Mouse (Mus musculus) brown adipose tissue, adult 24 weeks (tissue): ENCODE measurements around the gene Tsc1. TPM values are rescaled to one million over a fixed set of nuclear protein-coding genes. Genes with fewer than 3 reads are reported as not detected.

Experiments
- H3K27ac ChIP-seq: fragments of 200-500 bp; replicated peaks from 2 replicates; pipeline ENCODE4 v1.5.1; 2012; ENCODE audit warnings: low read depth, mild to moderate bottlenecking, low read length
- H3K4me1 ChIP-seq: fragments of 200-500 bp; 2 replicates; pipeline ENCODE4 v1.6.1; 2012; ENCODE audit warnings: low read length, mixed read lengths; ENCODE audit not compliant: control insufficient read depth, insufficient read depth, insufficient read length
- H3K4me3 ChIP-seq: fragments of 200-500 bp; 2 replicates; pipeline ENCODE4 v1.5.1; 2012; ENCODE audit warnings: low read depth, mild to moderate bottlenecking, low read length, moderate library complexity; ENCODE audit not compliant: insufficient read depth
- polyA plus RNA-seq: library from polyadenylated mRNA; stranded (reverse); fragments of >200 nt; gene quantifications from 2 replicates; pipeline ENCODE4 v1.2.4, GENCODE M21; 2012; ENCODE audit not compliant: missing spikeins, insufficient read depth, insufficient read length

Gene Tsc1
- 5.0 TPM in 2 replicates for polyA plus RNA-seq

DNA sequence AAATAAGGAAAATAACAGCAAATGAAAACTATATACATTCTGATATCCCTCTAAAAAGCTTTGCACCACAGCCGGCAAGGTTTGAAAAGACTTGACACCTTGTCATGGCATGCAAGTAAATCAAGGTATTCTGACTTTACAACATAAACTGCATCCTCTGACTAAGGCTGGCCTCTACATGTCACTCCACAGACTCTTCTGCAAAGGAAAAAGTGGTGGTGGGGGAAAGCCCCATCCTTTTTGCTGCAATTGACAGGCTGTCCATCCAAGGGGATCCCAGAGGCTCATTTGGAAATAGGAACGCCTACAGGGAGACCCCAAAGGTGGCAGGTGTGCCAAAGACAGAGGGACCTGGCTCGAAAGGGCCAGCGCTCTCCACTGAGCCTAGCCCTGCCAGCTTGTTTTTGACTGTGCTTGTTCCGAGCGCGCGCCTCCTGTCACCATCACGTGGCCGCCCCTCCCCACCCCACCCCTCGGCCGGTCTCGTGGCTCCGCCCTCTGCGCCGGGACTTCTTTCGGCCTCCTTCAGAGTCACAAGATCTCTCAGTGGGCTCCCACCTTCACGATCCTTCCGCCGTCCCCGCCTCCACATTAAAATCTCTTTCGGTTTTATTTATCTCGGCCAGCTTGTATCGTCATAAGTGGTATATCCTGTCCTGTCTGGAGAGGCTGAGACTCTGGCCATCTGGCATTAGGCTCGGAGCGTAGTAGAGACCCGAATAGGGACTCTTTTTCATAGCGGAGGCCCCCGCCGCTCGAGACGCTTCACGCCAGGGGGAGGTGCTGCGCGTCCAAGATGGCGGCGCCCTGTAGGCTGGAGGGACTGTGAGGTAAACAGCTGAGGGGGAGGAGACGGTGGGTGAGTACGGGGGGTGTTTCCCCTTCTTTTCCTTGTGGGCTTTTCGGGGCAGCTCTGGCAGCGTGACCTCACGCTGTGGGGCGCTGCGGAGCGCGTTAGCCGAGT is at the start of gene Tsc1:
Tsc1 (plus strand) TSS at position 768 of the 964 bp plus-strand sequence.
- peak within 1 kb of the TSS; percentile 88 for H3K27ac ChIP-seq
- peak within 1 kb of the TSS; percentile 61 for H3K4me3 ChIP-seq
- H3K4me1 ChIP-seq: no peaks in the 10 kb centered on the region

DNA sequence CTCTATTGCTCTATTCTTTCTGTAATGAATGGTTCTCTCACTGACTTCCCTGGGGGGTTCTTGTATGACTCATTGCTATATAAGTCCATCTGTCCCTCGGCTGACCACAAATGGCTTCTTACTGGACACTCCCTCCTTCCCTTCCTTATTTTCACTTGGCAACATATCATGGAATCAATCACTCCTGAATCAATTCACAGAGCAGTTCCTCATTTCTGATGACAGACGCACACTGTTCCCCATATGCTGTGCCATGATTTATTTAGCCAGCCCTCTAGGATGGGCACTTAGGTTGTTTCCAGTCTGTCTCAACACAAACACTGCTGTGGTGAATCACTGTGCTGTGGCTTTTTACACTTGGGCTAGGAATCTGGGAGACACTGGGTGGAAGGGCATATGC is 49.5 kb upstream of the Tsc1 start:
- H3K27ac ChIP-seq: no peak overlapping the region
- no peaks in the 10 kb centered on the region for H3K4me1 ChIP-seq
- H3K4me3 ChIP-seq: no peak overlapping the region

DNA sequence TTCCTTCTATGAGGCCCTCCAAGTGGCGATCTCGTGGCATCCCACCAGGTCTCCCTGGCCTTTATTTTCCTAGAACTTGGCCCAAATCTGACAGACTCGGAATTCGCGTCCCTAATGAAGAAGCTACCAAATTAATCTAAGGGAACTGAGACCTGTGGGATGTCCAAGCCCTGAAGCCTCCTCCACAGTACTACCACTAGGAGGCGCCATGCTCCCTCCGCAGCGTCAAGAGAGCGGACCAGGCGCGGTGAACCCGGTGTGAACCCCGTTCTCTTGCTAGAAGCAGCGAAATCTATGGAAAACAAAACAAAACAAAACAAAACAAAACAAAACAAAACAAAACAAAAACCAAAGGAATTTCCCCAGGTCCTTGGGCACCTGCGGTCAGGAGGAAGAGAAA is 48.2 kb upstream of the Tsc1 start:
- H3K4me3 ChIP-seq: no peak overlapping the region

DNA sequence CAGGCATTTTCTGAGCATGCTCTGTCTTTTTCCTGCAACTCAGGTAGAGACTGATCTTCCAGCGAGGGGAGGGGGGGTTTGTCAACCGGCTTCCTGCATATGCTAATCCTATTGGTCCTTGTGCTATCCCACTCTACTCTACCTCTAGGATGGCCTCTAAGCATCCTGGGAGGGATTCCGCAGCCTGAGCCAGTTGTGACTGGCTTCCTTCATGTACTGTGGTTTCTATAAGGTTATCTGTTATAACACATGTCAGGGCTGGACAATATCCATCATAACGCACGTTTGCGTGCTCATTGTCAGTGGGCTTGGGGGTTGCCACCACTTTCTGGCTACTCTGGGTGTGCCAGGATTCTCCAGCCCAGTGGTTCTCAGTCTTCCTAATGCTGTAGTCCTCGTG is 45.0 kb upstream of the Tsc1 start:
- Histone ChIP-seq H3K4me1 (no peaks in the 10 kb centered on the region), H3K4me3 (no peak overlapping the region), H3K27ac (no peak overlapping the region)

More for the DNA sequence above, 48.2 kb upstream of the Tsc1 start:
- Histone ChIP-seq H3K27ac (no peak overlapping the region), H3K4me1 (no peaks in the 10 kb centered on the region)

DNA sequence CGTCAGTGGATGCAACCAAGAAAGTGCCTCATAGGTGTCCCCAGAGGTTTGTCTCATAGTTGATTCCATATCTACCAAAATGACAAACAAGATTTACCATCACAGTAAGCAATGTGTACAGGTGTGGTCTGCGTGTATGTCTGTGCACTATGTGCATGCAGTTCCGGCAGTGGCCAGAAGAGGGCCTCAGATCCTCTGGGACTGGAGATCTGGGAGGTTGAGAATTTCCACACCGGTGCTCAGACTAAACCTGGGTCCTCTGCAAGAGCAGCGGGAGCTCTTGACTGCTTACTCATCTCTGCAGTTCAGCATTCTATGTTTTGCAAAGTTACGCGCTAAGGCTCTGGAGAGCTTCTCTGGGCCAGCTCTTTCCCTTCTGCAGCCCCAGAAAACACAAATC is 44.0 kb upstream of the Tsc1 start:
- no peaks in the 10 kb centered on the region for H3K4me1 ChIP-seq
- no peak overlapping the region for H3K27ac ChIP-seq
- no peak overlapping the region for H3K4me3 ChIP-seq

DNA sequence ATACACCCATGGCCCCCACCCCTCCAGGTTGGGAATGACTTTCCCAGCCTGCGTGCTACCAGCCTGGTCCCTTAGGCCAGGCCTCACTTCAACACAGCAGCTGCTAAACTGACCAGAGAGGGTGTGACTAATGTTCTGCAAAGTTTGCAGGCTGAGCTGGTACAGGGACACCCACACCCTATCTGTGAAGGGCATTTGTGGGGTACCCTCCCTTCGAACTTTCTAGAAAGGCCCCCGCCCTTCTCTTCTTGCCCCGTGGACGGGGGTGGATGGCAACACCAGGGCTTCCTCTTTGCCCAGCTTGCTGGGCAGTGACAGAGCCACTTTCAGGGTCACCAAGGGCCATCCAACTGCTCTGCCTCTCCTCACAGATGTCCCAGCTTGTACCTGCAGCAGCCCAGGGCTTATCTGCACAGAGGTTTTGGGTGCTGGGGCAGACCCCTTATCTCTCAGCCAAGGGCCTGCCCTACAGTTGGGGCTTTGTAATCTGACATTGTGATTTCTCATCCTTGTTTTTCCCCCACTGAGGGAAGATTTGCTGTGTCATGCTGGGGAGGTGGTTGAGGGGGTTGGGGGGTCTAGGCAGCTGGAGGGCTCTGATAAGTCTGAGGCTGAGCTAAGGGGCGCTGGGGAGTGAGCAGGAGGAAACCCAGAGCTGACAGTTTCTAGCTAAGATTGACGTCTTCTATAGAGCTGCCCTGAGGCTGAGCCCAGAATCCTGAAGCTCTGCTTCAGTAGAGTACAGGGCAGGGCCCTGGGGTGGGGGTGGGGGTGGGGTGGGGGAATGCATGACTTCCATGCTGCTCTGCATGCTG is 43.1 kb upstream of the Tsc1 start:
- no peaks in the 10 kb centered on the region for H3K4me1 ChIP-seq
- H3K27ac ChIP-seq: no peak overlapping the region
- H3K4me3 ChIP-seq: no peak overlapping the region

DNA sequence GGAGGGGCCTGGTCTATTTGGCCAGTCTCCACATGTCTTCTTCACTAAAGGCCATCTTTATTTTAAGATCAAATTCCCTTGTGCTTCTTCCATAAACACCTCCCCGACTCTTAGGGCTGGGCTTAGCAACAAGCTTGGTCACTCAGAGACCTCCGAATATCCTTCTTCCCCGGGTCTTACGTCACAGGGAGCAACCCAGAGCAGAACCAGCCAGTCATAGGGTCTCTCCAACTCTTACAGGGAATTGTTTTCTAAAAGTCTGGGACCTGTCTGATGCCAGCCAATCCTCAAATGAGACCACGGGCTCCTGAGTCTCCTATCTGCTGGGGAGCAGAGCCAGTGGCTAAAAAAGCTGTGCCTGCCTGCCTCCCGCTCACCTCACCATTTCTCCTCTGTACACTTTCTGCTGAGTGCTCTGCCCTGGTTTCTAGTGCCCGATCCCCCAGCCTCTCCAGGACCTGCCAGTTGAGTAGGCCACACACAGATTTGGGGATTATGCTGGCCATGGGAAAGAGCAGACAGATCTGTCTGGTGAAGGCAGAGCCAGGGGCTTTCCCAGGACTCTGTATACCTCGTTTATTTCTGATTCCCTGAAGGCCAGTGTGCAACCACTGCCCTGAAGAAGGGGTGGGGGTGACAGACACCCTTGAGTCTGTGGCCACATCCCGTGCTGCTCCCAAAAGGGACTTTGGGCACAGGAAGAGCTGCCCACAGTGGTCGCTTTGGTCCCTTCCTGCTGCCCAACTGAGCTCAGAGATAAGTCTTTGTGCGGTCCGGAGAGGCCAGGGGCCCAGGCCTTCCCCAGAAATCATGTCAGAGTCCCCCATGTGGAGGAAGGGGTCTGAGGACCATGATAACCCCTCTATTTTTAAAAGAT is 42.1 kb upstream of the Tsc1 start:
- H3K27ac ChIP-seq: no peak overlapping the region
- H3K4me1 ChIP-seq: no peaks in the 10 kb centered on the region
- no peak overlapping the region for H3K4me3 ChIP-seq

DNA sequence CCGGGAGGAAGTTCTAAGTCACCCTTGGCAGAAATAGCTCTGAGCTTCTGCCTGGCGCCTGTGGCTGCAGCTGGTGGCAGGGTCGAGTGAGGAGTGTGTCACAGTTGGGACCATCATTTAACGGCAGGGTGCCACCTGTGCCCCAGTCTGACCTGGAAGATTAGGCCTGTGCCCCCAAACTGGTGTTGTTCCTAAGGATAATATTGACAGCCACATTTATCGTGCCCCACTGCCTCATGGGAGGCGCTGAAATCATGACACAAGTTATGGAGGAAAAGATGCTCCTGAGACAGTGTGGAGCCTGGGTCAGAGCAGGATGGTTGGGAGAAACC is 41.5 kb upstream of the Tsc1 start:
- Histone ChIP-seq H3K4me1 (no peaks in the 10 kb centered on the region), H3K4me3 (no peak overlapping the region), H3K27ac (no peak overlapping the region)

DNA sequence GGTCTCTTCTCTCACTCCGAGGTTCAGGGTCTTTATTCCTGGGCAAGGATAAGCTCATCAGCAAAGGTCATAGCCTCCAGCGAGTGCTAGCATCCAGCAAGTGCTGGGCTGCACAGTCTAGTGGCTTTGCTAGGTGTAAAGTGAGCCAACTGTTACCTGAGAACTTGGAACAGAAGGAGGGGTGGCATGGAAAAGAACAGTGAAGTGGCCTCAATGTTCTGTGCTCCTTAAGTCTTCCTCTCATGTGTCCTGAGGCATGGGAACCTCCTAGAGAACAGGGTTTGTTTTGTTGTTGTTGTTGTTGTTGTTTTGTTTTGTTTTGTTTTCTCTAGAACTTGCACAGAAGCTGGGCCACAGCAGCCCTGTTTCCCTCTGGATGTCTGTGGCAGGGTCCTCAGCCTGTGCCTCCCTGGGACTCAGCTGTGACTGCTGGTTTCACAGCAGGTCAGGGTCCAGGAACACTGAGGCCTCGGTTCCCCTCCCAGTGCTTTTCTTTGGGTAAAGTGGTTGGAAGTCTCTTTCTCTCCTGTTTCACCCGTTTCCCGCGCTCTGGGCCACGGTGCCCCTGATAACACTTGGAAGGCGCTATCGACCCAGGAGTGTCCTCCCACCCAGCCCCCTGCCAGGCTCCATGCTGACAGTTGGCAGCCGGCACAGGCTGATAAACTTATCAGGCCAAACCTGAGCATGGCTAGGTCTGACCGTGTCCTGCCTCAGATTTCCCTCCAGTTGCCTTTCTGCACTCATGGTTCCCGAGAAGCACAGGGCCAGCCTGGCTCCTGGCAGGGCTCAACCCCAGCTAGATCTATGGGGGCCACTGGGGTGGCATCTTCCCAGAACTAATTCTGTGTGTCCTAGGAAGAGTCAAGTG is 39.1 kb upstream of the Tsc1 start:
- Histone ChIP-seq H3K4me3 (no peak overlapping the region), H3K27ac (no peak overlapping the region), H3K4me1 (no peaks in the 10 kb centered on the region)

DNA sequence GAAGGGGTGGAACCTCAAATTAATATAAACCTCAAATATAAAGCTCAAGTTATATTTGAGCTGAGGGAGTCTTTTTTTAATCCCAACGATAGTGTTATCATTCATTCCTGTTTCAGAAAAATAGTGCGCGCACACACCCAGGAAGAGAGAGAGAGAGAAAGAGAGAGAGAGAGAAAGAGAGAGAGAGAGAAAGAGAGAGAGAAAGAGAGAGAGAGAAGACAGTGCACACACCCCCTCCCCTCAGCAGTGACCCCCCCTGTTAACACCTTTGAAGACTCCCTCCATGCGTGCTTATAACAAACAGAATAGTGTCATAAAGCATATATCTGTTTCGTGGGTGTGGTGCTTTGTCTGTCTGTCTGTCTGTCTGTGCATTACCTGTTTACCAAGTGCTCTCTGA is 37.5 kb upstream of the Tsc1 start:
- Histone ChIP-seq H3K27ac (no peak overlapping the region), H3K4me1 (no peaks in the 10 kb centered on the region), H3K4me3 (no peak overlapping the region)

DNA sequence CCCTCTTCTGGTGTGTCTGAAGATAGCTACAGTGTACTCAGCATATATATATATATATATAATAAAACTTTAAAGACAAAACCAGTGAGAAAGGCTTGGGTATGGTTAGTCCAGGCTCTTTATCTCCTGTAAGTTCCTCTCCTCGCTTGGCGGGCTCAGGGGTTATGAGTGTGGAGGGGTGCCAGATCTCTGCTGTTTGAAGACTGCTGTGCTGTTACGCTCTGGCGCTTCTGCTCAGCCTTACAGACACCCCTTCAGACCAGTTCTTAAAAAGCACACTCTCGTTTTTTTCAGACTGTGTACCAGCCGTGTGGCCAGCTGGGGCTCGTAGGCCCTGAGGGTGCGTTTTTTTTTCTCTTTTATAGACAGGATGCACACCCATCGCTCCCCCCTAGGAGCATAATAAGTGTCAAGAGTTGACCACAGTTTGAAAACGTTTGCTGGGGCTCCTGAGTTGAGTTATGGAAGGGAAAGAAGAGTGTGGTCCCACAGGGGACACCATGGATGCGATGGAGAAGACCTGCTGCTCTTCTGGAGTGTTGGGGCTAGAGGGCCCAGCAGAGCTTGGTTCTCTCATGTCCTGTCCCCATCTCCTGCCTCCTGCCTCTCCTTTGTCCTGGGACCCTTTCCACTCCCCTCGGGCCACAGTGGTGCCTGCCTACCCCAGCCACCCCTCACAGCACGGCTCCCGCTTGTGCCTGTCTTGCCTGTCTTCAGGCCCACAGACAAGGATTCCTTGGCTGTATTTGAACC is 35.1 kb upstream of the Tsc1 start:
- H3K27ac ChIP-seq: no peak overlapping the region
- no peak overlapping the region for H3K4me3 ChIP-seq
- no peaks in the 10 kb centered on the region for H3K4me1 ChIP-seq

DNA sequence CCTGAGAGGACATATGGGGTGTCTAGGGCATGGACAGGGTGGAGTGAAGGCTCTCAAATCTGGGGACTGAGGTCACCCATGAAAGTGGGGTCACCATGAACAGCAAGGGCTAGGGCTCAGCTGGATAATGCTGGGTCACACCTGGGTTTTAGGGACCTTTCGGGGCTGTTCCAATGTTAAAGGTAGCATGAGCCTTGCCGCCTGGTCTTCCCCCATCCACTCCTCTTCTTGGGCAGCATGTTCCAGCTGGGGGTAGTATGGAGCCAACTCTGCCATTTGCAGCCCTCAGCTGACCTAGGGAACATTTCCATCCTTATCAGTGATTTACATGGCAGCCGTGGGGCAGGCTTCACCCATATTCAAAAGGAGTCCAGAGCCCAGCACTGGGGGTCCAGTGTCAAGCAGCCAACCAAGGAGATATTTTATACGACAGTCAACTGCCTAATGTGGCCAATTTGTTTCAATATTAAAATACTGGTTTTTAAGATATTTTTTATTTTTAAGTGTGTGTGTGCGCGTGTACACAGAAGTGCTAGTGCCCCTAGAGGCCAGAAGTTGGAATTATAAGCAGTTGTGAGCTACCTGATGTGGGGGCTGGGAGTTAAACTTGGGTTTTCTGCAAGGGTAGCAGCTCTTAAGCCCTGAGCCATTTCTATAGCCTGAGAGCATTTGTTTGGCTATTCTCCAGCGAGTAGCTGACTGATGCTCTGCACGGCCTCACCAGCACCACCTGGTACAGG is 34.3 kb upstream of the Tsc1 start:
- H3K27ac ChIP-seq: no peak overlapping the region
- H3K4me1 ChIP-seq: no peaks in the 10 kb centered on the region

More for the DNA sequence above, 34.3 kb upstream of the Tsc1 start:
- no peak overlapping the region for H3K4me3 ChIP-seq
